Mouse (Mus musculus) hindbrain, embryonic 10.5 days (tissue): ENCODE data around the gene Yrdc. TPM values are rescaled to one million over a fixed set of nuclear protein-coding genes. Genes with fewer than 3 reads are reported as not detected.

Source experiments
- DNase-seq: peaks from one replicate; pipeline ENCODE4 v3.0.0-alpha.2; 2017; ENCODE audit warnings: low spot score
- H3K27ac ChIP-seq: fragments of 300-500 bp; sonication (generic); 2 replicates; pipeline ENCODE4 v1.5.1; 2016; ENCODE audit warnings: mild to moderate bottlenecking, moderate library complexity
- H3K27me3 ChIP-seq: fragments of 300-500 bp; sonication (generic); 2 replicates; pipeline ENCODE4 v1.6.1; 2016; ENCODE audit warnings: mild to moderate bottlenecking; ENCODE audit not compliant: poor library complexity, insufficient read depth, severe bottlenecking
- H3K36me3 ChIP-seq: fragments of 300-500 bp; sonication (generic); 2 replicates; pipeline ENCODE4 v1.6.1; 2016; ENCODE audit warnings: mild to moderate bottlenecking, moderate library complexity
- H3K4me1 ChIP-seq: fragments of 300-500 bp; sonication (generic); replicated peaks from 2 replicates; pipeline ENCODE4 v1.6.1; 2016; ENCODE audit warnings: mild to moderate bottlenecking
- H3K4me3 ChIP-seq: fragments of 300-500 bp; sonication (generic); 2 replicates; pipeline ENCODE4 v1.5.1; 2016; ENCODE audit warnings: mild to moderate bottlenecking, moderate library complexity
- H3K9me3 ChIP-seq: fragments of 300-500 bp; sonication (generic); 2 replicates; pipeline ENCODE4 v1.6.1; 2016; ENCODE audit warnings: mild to moderate bottlenecking, moderate library complexity
- WGBS: fragments of 180-500 bp; shearing (Covaris S2); methylation state at CpG from one replicate; pipeline ENCODE4 v1.1.7; 2016; 5-methylcytosine and 5-hydroxymethylcytosine counted together
- polyA plus RNA-seq: library from polyadenylated mRNA; unstranded; fragments of >200 nt; fragmentation: Nextera tagmentation; extraction: Ambion mirVana; gene quantifications from 2 replicates; pipeline ENCODE4 v1.2.1, GENCODE M21; 2016

Yrdc gene
- polyA plus RNA-seq, 1 experiment from 2014 or later = 38.3 TPM

GRCm38 (mm10) chr4:124860446-124860845 is 10.0 kb downstream of the Yrdc start:
- H3K4me1 ChIP-seq = peaks cover 30% of the 10 kb centered on the region
- peaks cover 34% of the 10 kb centered on the region for H3K27me3 ChIP-seq
- H3K27ac ChIP-seq = no peak overlapping the region
- WGBS = 21% methylated on average over 7 of the region's 7 CpGs
- DNase-seq = peak; percentile 80
- peaks cover 38% of the 10 kb centered on the region for H3K36me3 ChIP-seq
- H3K9me3 ChIP-seq = no peaks in the 10 kb centered on the region
- peak overlapping the region; percentile 74; the same call in 1 of the 2 replicates for H3K4me3 ChIP-seq

- 2% methylated on average over 77 of the region's 77 CpGs for WGBS
- peak; percentile 38 for DNase-seq
- peaks cover 30% of the 10 kb centered on the region for H3K4me1 ChIP-seq
- H3K9me3 ChIP-seq = no peaks in the 10 kb centered on the region
- peaks cover 34% of the 10 kb centered on the region for H3K27me3 ChIP-seq
- H3K4me3 ChIP-seq = peak within 1 kb of the TSS; percentile 74
- H3K27ac ChIP-seq = peak within 1 kb of the TSS; percentile 88
- peaks cover 27% of the 10 kb centered on the region for H3K36me3 ChIP-seq
Observed at GRCm38 (mm10) chr4:124861283-124862188, 11.1 kb downstream of the Yrdc start, which contains the start of gene Maneal. Gene Maneal (minus strand): TSS chr4:124862171.

- H3K36me3 ChIP-seq = no peaks in the 10 kb centered on the region
- peaks cover 2% of the 10 kb centered on the region; the same call in 1 of the 2 replicates for H3K9me3 ChIP-seq
- no peaks in the 10 kb centered on the region for H3K4me1 ChIP-seq
- 85% methylated on average over 1 of the region's 1 CpGs for WGBS
- H3K4me3 ChIP-seq = no peak overlapping the region
- H3K27ac ChIP-seq = no peak overlapping the region
- H3K27me3 ChIP-seq = no peaks in the 10 kb centered on the region
- DNase-seq = no peak
Observed at GRCm38 (mm10) chr4:124872719-124873118, 22.2 kb downstream of the Yrdc start.

- Histone ChIP-seq H3K9me3 (peaks cover 8% of the 10 kb centered on the region; the same call in 1 of the 2 replicates), H3K4me3 (peak within 1 kb of the TSS; percentile 51), H3K36me3 (no peaks in the 10 kb centered on the region), H3K27me3 (peaks cover 68% of the 10 kb centered on the region), H3K4me1 (peaks cover 43% of the 10 kb centered on the region), H3K27ac (peak within 1 kb of the TSS; percentile 76)
- WGBS = 6% methylated on average over 11 of the region's 11 CpGs
- peak; percentile 19 for DNase-seq
Observed at GRCm38 (mm10) chr4:124880599-124880998, 30.1 kb downstream of the Yrdc start, which contains the start of gene Epha10. Gene Epha10 (plus strand): TSS chr4:124880899.

- Histone ChIP-seq H3K36me3 (no peaks in the 10 kb centered on the region), H3K4me1 (peaks cover 43% of the 10 kb centered on the region), H3K27ac (peak overlapping the region; percentile 76), H3K4me3 (peak overlapping the region; percentile 51), H3K27me3 (peaks cover 76% of the 10 kb centered on the region), H3K9me3 (peaks cover 8% of the 10 kb centered on the region; the same call in 1 of the 2 replicates)
- peak; percentile 94 for DNase-seq
- WGBS = under 1% methylated on average over 37 of the region's 37 CpGs
Observed at GRCm38 (mm10) chr4:124881341-124881908, 30.9 kb downstream of the Yrdc start.

GRCm38 (mm10) chr4:124882151-124882729 is 31.8 kb downstream of the Yrdc start:
- no peaks in the 10 kb centered on the region for H3K36me3 ChIP-seq
- H3K9me3 ChIP-seq = peaks cover 8% of the 10 kb centered on the region; the same call in 1 of the 2 replicates
- DNase-seq = peak; percentile 66
- H3K4me3 ChIP-seq = peak overlapping the region; percentile 51
- H3K4me1 ChIP-seq = peaks cover 43% of the 10 kb centered on the region
- H3K27me3 ChIP-seq = peaks cover 81% of the 10 kb centered on the region
- under 1% methylated on average over 37 of the region's 37 CpGs for WGBS
- H3K27ac ChIP-seq = peak overlapping the region; percentile 76

- Histone ChIP-seq H3K4me1 (peaks cover 7% of the 10 kb centered on the region), H3K36me3 (no peaks in the 10 kb centered on the region), H3K4me3 (no peak overlapping the region), H3K9me3 (no peaks in the 10 kb centered on the region), H3K27ac (no peak overlapping the region), H3K27me3 (peaks cover 78% of the 10 kb centered on the region)
- WGBS = 72% methylated on average over 7 of the region's 7 CpGs
- no peak for DNase-seq
Observed at GRCm38 (mm10) chr4:124888702-124889101, 38.2 kb downstream of the Yrdc start.

- no peak for DNase-seq
- H3K27me3 ChIP-seq = peaks cover 79% of the 10 kb centered on the region
- no peak overlapping the region for H3K27ac ChIP-seq
- peaks cover 18% of the 10 kb centered on the region for H3K4me1 ChIP-seq
- H3K4me3 ChIP-seq = no peak overlapping the region
- WGBS = 92% methylated on average over 2 of the region's 2 CpGs
- H3K9me3 ChIP-seq = no peaks in the 10 kb centered on the region
- H3K36me3 ChIP-seq = no peaks in the 10 kb centered on the region
Observed at GRCm38 (mm10) chr4:124889935-124890334, 39.5 kb downstream of the Yrdc start.

GRCm38 (mm10) chr4:124890831-124891230 is 40.4 kb downstream of the Yrdc start:
- no peaks in the 10 kb centered on the region for H3K9me3 ChIP-seq
- H3K36me3 ChIP-seq = no peaks in the 10 kb centered on the region
- 80% methylated on average over 5 of the region's 5 CpGs for WGBS
- DNase-seq = no peak
- H3K27me3 ChIP-seq = peaks cover 81% of the 10 kb centered on the region
- H3K4me3 ChIP-seq = no peak overlapping the region
- no peak overlapping the region for H3K27ac ChIP-seq
- peaks cover 23% of the 10 kb centered on the region for H3K4me1 ChIP-seq

- 0 out of 2 replicates have a peak overlapping the region, but pooled peaks have one; percentile 70 for H3K27ac ChIP-seq
- H3K4me3 ChIP-seq = peak overlapping the region; percentile 58
- H3K27me3 ChIP-seq = peaks cover 73% of the 10 kb centered on the region
- WGBS = 23% methylated on average over 6 of the region's 6 CpGs
- peak; percentile 20 for DNase-seq
- H3K36me3 ChIP-seq = no peaks in the 10 kb centered on the region
- no peaks in the 10 kb centered on the region for H3K9me3 ChIP-seq
- H3K4me1 ChIP-seq = peaks cover 36% of the 10 kb centered on the region
Observed at GRCm38 (mm10) chr4:124893769-124894168, 43.3 kb downstream of the Yrdc start.

- Histone ChIP-seq H3K27me3 (peaks cover 74% of the 10 kb centered on the region), H3K27ac (peak overlapping the region; percentile 70), H3K9me3 (no peaks in the 10 kb centered on the region), H3K4me1 (peaks cover 46% of the 10 kb centered on the region), H3K36me3 (no peaks in the 10 kb centered on the region), H3K4me3 (peak overlapping the region; percentile 58)
- WGBS = 1% methylated on average over 83 of the region's 83 CpGs
- DNase-seq = peak; percentile 37
Observed at GRCm38 (mm10) chr4:124894508-124895428, 44.3 kb downstream of the Yrdc start.

GRCm38 (mm10) chr4:124898428-124898827 is 47.9 kb downstream of the Yrdc start:
- peak overlapping the region; percentile 82 for H3K27ac ChIP-seq
- H3K4me3 ChIP-seq = no peak overlapping the region; the same call in 1 of the 2 replicates
- no peaks in the 10 kb centered on the region for H3K9me3 ChIP-seq
- peaks cover 63% of the 10 kb centered on the region for H3K27me3 ChIP-seq
- peak; percentile 61 for DNase-seq
- peaks cover 58% of the 10 kb centered on the region for H3K4me1 ChIP-seq
- H3K36me3 ChIP-seq = peaks cover 4% of the 10 kb centered on the region; the same call in 1 of the 2 replicates
- WGBS = 24% methylated on average over 10 of the region's 10 CpGs
